Mouse (Mus musculus) embryonic facial prominence, embryonic 12.5 days (tissue): ENCODE data around the gene Cbx2. TPM values are rescaled to one million over a fixed set of nuclear protein-coding genes. Genes with fewer than 3 reads are reported as not detected.
A peak's percentile ranks its signal among the peaks of the same experiment; 100 is the strongest.

Source experiments
- ATAC-seq: fragments of 200-750 bp; cut with Nextera tagmentation; 2 replicates; pipeline ENCODE4 v1.8.0; 2017; ENCODE audit not compliant: insufficient number of reproducible peaks, insufficient read depth, low FRiP score, low TSS enrichment
- H3K27ac ChIP-seq: fragments of 300-500 bp; sonication (generic); 2 replicates; pipeline ENCODE4 v1.5.1; 2016; ENCODE audit warnings: mild to moderate bottlenecking
- H3K27me3 ChIP-seq: fragments of 300-500 bp; sonication (generic); 2 replicates; pipeline ENCODE4 v1.6.1; 2016; ENCODE audit warnings: mild to moderate bottlenecking, moderate library complexity
- H3K36me3 ChIP-seq: fragments of 300-500 bp; sonication (generic); 2 replicates; pipeline ENCODE4 v1.6.1; 2016; ENCODE audit warnings: mild to moderate bottlenecking
- H3K4me1 ChIP-seq: fragments of 300-500 bp; sonication (generic); 2 replicates; pipeline ENCODE4 v1.6.1; 2016
- H3K4me2 ChIP-seq: fragments of 300-500 bp; sonication (generic); replicated peaks from 2 replicates; pipeline ENCODE4 v1.6.1; 2016; ENCODE audit warnings: mild to moderate bottlenecking, moderate library complexity
- H3K4me3 ChIP-seq: fragments of 300-500 bp; sonication (generic); 2 replicates; pipeline ENCODE4 v1.5.1; 2016; ENCODE audit warnings: mild to moderate bottlenecking
- H3K9ac ChIP-seq: fragments of 300-500 bp; sonication (generic); 2 replicates; pipeline ENCODE4 v1.6.1; 2016; ENCODE audit warnings: mild to moderate bottlenecking, moderate library complexity
- H3K9me3 ChIP-seq: fragments of 300-500 bp; sonication (generic); 2 replicates; pipeline ENCODE4 v1.6.1; 2016; ENCODE audit warnings: mild to moderate bottlenecking, moderate library complexity
- WGBS: fragments of 180-500 bp; shearing (Covaris S2); methylation state at CpG from one replicate; pipeline ENCODE4 v1.1.7; 2016; 5-methylcytosine and 5-hydroxymethylcytosine counted together
- polyA plus RNA-seq: library from polyadenylated mRNA; unstranded; fragments of >200 nt; fragmentation: Nextera tagmentation; extraction: Ambion mirVana; gene quantifications from 2 replicates; pipeline ENCODE4 v1.2.1, GENCODE M21; 2016

Cbx2 gene
- polyA plus RNA-seq, 1 experiment from 2014 or later, result 105 TPM

GRCm38 (mm10) chr11:119073876-119074433, 51.2 kb downstream of the Cbx2 start:
- 0 out of 2 replicates have a peak, but pooled peaks cover 7% of the 10 kb centered on the region for H3K9me3 ChIP-seq
- H3K27ac ChIP-seq, result no peak overlapping the region
- no peaks in the 10 kb centered on the region for H3K36me3 ChIP-seq
- ATAC-seq, result no peak
- no peak overlapping the region; the same call in 1 of the 2 replicates for H3K9ac ChIP-seq
- 60% methylated on average over 6 of the region's 6 CpGs for WGBS
- H3K27me3 ChIP-seq, result peaks cover 29% of the 10 kb centered on the region; the same call in 1 of the 2 replicates
- H3K4me1 ChIP-seq, result peaks cover 27% of the 10 kb centered on the region
- H3K4me3 ChIP-seq, result no peak overlapping the region
- no peak overlapping the region for H3K4me2 ChIP-seq

GRCm38 (mm10) chr11:119075805-119076204, 53.0 kb downstream of the Cbx2 start:
- no peak overlapping the region for H3K4me2 ChIP-seq
- peaks cover 41% of the 10 kb centered on the region for H3K27me3 ChIP-seq
- H3K4me1 ChIP-seq, result peaks cover 39% of the 10 kb centered on the region
- no peak overlapping the region for H3K4me3 ChIP-seq
- H3K36me3 ChIP-seq, result peaks cover 11% of the 10 kb centered on the region
- WGBS, result 84% methylated on average over 5 of the region's 5 CpGs
- no peak overlapping the region for H3K9ac ChIP-seq
- H3K9me3 ChIP-seq, result no peaks in the 10 kb centered on the region
- ATAC-seq, result no peak
- H3K27ac ChIP-seq, result no peak overlapping the region

GRCm38 (mm10) chr11:119077755-119078154, 55.0 kb downstream of the Cbx2 start:
- no peak overlapping the region for H3K4me2 ChIP-seq
- peaks cover 26% of the 10 kb centered on the region for H3K36me3 ChIP-seq
- H3K27me3 ChIP-seq, result peaks cover 56% of the 10 kb centered on the region
- H3K9me3 ChIP-seq, result no peaks in the 10 kb centered on the region
- no peak overlapping the region for H3K4me3 ChIP-seq
- no peak for ATAC-seq
- no peak overlapping the region for H3K27ac ChIP-seq
- H3K4me1 ChIP-seq, result peaks cover 58% of the 10 kb centered on the region
- WGBS, result 71% methylated on average over 4 of the region's 4 CpGs
- H3K9ac ChIP-seq, result no peak overlapping the region

GRCm38 (mm10) chr11:119078691-119079444, 56.1 kb downstream of the Cbx2 start:
- Histone ChIP-seq H3K4me3 (no peak overlapping the region), H3K27me3 (peaks cover 58% of the 10 kb centered on the region), H3K27ac (0 out of 2 replicates have a peak overlapping the region, but pooled peaks have one; percentile 9), H3K4me1 (peaks cover 61% of the 10 kb centered on the region), H3K4me2 (peak overlapping the region; percentile 30), H3K9me3 (no peaks in the 10 kb centered on the region), H3K9ac (peak overlapping the region; percentile 30; the same call in 1 of the 2 replicates), H3K36me3 (peaks cover 26% of the 10 kb centered on the region)
- peak; percentile 57; the same call in 1 of the 2 replicates for ATAC-seq
- 6% methylated on average over 26 of the region's 27 CpGs for WGBS

- H3K9me3 ChIP-seq, result no peaks in the 10 kb centered on the region
- H3K27me3 ChIP-seq, result peaks cover 53% of the 10 kb centered on the region
- H3K36me3 ChIP-seq, result peaks cover 26% of the 10 kb centered on the region
- H3K4me1 ChIP-seq, result peaks cover 61% of the 10 kb centered on the region
- peak overlapping the region; percentile 30 for H3K4me2 ChIP-seq
- H3K4me3 ChIP-seq, result no peak overlapping the region
- ATAC-seq, result no peak
- WGBS, result 27% methylated on average over 7 of the region's 7 CpGs
- no peak overlapping the region for H3K9ac ChIP-seq
- no peak overlapping the region for H3K27ac ChIP-seq
Observed at GRCm38 (mm10) chr11:119079445-119079837, 56.7 kb downstream of the Cbx2 start.

GRCm38 (mm10) chr11:119080461-119081147, 57.8 kb downstream of the Cbx2 start:
- Histone ChIP-seq H3K4me2 (0 out of 2 replicates have a peak overlapping the region, but pooled peaks have one; percentile 18), H3K9ac (no peak overlapping the region), H3K27me3 (peaks cover 51% of the 10 kb centered on the region), H3K9me3 (no peaks in the 10 kb centered on the region), H3K4me3 (peak overlapping the region; percentile 19), H3K27ac (no peak overlapping the region), H3K36me3 (peaks cover 26% of the 10 kb centered on the region), H3K4me1 (peaks cover 64% of the 10 kb centered on the region)
- no peak for ATAC-seq
- 18% methylated on average over 33 of the region's 33 CpGs for WGBS

Other genes with a start within 250 kb of the Cbx2 start
- gene Rbfox3, start 111.4 kb upstream of the Cbx2 start, polyA plus RNA-seq, result 3.9 and 4.8 TPM in 2 replicates
- gene Enpp7, start 34.8 kb upstream of the Cbx2 start, polyA plus RNA-seq, result not detected in 2 replicates
- 9.4 and 10.8 TPM in 2 replicates for gene Cbx8, start 18.0 kb downstream of the Cbx2 start, polyA plus RNA-seq
- 11.7 and 12.3 TPM in 2 replicates for gene Cbx4, start 63.3 kb downstream of the Cbx2 start, polyA plus RNA-seq
- 20.3 and 20.9 TPM in 2 replicates for gene Tbc1d16, start 205.5 kb downstream of the Cbx2 start, polyA plus RNA-seq
- 10.5 and 11.6 TPM in 2 replicates for gene Ccdc40, start 205.6 kb downstream of the Cbx2 start, polyA plus RNA-seq
- 54.1 and 57.6 TPM in 2 replicates for gene Gaa, start 244.9 kb downstream of the Cbx2 start, polyA plus RNA-seq